Comparison of ENCODE assay signal across 8 mouse cellular contexts in the genomic region with DNA sequence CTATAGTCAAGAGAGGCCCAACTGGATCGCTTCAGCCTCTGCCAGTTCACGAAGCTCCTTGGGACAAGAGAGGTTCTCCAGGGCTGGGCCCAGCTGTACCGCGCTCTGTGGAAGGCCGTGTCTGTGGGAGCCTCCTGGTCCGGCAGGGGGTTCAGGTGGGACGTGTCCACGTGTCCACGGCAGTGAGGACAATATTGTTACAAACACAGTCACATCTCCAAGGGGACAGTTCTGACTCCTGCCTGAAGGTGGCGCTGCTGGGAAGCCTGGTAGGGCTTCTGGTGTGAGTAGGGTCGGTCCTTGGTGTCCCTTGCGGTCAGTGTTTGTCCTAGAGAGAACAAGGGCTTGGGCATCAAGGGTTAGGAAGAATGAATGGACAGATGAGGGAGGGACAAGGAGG. TPM values are rescaled to one million over a fixed set of nuclear protein-coding genes. Genes with fewer than 3 reads are reported as not detected.
DNase-seq lines count a peak whose midpoint lies in the region; ATAC-seq and TF ChIP-seq lines count a peak whose summit lies in the region.
"Had no signal": no experiment of that assay in that cellular context is flagged by ENCODE, and none has a peak within 500 bp of the region (broad histone marks: within the 10 kb centered on the region; RNA-seq: fewer than 3 reads in every experiment).

No protein-coding gene starts in this region.

- ATAC-seq in heart, embryonic 12.5 days (ENCODE audit: insufficient number of reproducible peaks, low FRiP score), result no peak
- no peak for ATAC-seq in lung, embryonic 14.5 days (ENCODE audit: insufficient read depth)
- ATAC-seq in megakaryocyte-erythroid progenitor cell, adult 5-6 weeks (replicated peaks; ENCODE audit: low FRiP score, low TSS enrichment, poor library complexity, severe bottlenecking), result no peak

- peak; percentile 83 for TF ChIP-seq CTCF in testis, adult 2 months (IDR thresholded peaks at IDR 0.05; ENCODE audit: control insufficient read depth, insufficient read depth, insufficient replicate concordance, low read depth, low read length)
- peak; percentile 57 for TF ChIP-seq CTCF in lung, embryonic 14.5 days (IDR thresholded peaks at IDR 0.05; ENCODE audit: low read depth)

- no peak overlapping the region for H3K4me3 ChIP-seq in heart, embryonic 12.5 days
- no peak overlapping the region for H3K4me3 ChIP-seq in testis, adult 2 months (ENCODE audit: control insufficient read depth, low read depth, low read length)
- H3K4me3 ChIP-seq in lung, embryonic 14.5 days (ENCODE audit: low read depth, low read length), result no peak overlapping the region
- H3K4me3 ChIP-seq: hindbrain, embryonic 15.5 days had no signal

- H3K4me2 ChIP-seq in heart, embryonic 12.5 days, result no peak overlapping the region
- no peak overlapping the region for H3K4me2 ChIP-seq in lung, embryonic 14.5 days
- H3K4me2 ChIP-seq: hindbrain, embryonic 15.5 days had no signal

- H3K9me3 ChIP-seq in heart, embryonic 12.5 days (replicated peaks), result no peaks in the 10 kb centered on the region
- no peaks in the 10 kb centered on the region for H3K9me3 ChIP-seq in lung, embryonic 14.5 days (ENCODE audit: low read depth, low read length)
- H3K9me3 ChIP-seq: hindbrain, embryonic 15.5 days had no signal

- H3K27me3 ChIP-seq in heart, embryonic 12.5 days (replicated peaks), result no peaks in the 10 kb centered on the region
- H3K27me3 ChIP-seq in testis, adult 2 months (ENCODE audit: control insufficient read depth, insufficient read depth, low read length), result no peaks in the 10 kb centered on the region
- H3K27me3 ChIP-seq in lung, embryonic 14.5 days (ENCODE audit: insufficient read depth, low read length), result no peaks in the 10 kb centered on the region
- H3K27me3 ChIP-seq: hindbrain, embryonic 15.5 days had no signal

- no peak for TF ChIP-seq POLR2A in testis, adult 2 months (IDR thresholded peaks at IDR 0.05; ENCODE audit: control insufficient read depth, low read depth, low read length)

- no peak overlapping the region for H3K27ac ChIP-seq in heart, embryonic 12.5 days (ENCODE audit: poor library complexity, severe bottlenecking)
- no peak overlapping the region for H3K27ac ChIP-seq in testis, adult 2 months (ENCODE audit: control insufficient read depth, insufficient read depth, low read depth, low read length)
- no peak overlapping the region for H3K27ac ChIP-seq in lung, embryonic 14.5 days (ENCODE audit: low read depth)
- H3K27ac ChIP-seq: hindbrain, embryonic 15.5 days had no signal

- DNase-seq in heart, postnatal 4 days, result peak; percentile 58
- DNase-seq in testis, postnatal 14 days (ENCODE audit: low spot score), result no peak
- DNase-seq in lung, embryonic 14.5 days, result no peak
- DNase-seq in MN1 (ENCODE audit: low spot score), result no peak

- H3K36me3 ChIP-seq in heart, embryonic 12.5 days, result peaks cover 16% of the 10 kb centered on the region
- H3K36me3 ChIP-seq in testis, adult 2 months (ENCODE audit: control insufficient read depth, insufficient read depth, low read length), result no peaks in the 10 kb centered on the region
- H3K36me3 ChIP-seq in lung, embryonic 14.5 days (ENCODE audit: insufficient read depth), result peaks cover 53% of the 10 kb centered on the region

- 87% methylated on average over 12 of the region's 12 CpGs for WGBS in heart, embryonic 12.5 days
- WGBS in lung, embryonic 14.5 days, result 88% methylated on average over 12 of the region's 12 CpGs

- no peak overlapping the region for H3K9ac ChIP-seq in heart, embryonic 12.5 days
- no peak overlapping the region for H3K9ac ChIP-seq in lung, embryonic 14.5 days
- H3K9ac ChIP-seq: hindbrain, embryonic 15.5 days had no signal

- H3K4me1 ChIP-seq in heart, embryonic 12.5 days (replicated peaks), result peaks cover 8% of the 10 kb centered on the region; the same call in 1 of the 2 replicates
- H3K4me1 ChIP-seq in testis, adult 2 months (ENCODE audit: control insufficient read depth, insufficient read depth, low read length), result peaks cover 4% of the 10 kb centered on the region
- H3K4me1 ChIP-seq in lung, embryonic 14.5 days (ENCODE audit: insufficient read depth), result no peaks in the 10 kb centered on the region

RNA-seq across cellular contexts. Expression of gene Gtf2ird1, which starts 33.9 kb away (rescaled TPM):
- total RNA-seq in heart, postnatal 4 days (2021), result 10 to 100 TPM; 59.8 to 60.3 TPM
- 64.8 and 72.8 TPM in 2 replicates for polyA plus RNA-seq in heart, embryonic 12.5 days (2016; fragmentation: Nextera tagmentation; extraction: Ambion mirVana)
- polyA plus RNA-seq in testis, adult 2 months (2012; rRNA removed), result 29.1 and 40.3 TPM in 2 replicates
- polyA plus RNA-seq in lung, embryonic 14.5 days (2014; fragmentation: Nextera tagmentation; extraction: Ambion mirVana), result 82.5 and 85.6 TPM in 2 replicates
- total RNA-seq in megakaryocyte-erythroid progenitor cell, adult 5-6 weeks (2014; fragmentation: Nextera tagmentation), result 17.7 and 23.1 TPM in 2 replicates
- 5.5 and 11.8 TPM in 2 replicates for total RNA-seq in megakaryocyte-erythroid progenitor cell, adult 5-6 weeks (2017)
